Mouse (Mus musculus): Measurements from ENCODE around the gene Setd4. TPM values are rescaled to one million over a fixed set of nuclear protein-coding genes. Genes with fewer than 3 reads are reported as not detected.
"Not testable (repeated sequence)": the region's sequence is repeated elsewhere in the genome, so short reads cannot be mapped to it uniquely, and the experiment has no call there.

The Setd4 gene
- polyA plus RNA-seq (2016; fragmentation: Nextera tagmentation; extraction: Ambion mirVana): 11.4 and 14.3 TPM in 2 replicates

DNA sequence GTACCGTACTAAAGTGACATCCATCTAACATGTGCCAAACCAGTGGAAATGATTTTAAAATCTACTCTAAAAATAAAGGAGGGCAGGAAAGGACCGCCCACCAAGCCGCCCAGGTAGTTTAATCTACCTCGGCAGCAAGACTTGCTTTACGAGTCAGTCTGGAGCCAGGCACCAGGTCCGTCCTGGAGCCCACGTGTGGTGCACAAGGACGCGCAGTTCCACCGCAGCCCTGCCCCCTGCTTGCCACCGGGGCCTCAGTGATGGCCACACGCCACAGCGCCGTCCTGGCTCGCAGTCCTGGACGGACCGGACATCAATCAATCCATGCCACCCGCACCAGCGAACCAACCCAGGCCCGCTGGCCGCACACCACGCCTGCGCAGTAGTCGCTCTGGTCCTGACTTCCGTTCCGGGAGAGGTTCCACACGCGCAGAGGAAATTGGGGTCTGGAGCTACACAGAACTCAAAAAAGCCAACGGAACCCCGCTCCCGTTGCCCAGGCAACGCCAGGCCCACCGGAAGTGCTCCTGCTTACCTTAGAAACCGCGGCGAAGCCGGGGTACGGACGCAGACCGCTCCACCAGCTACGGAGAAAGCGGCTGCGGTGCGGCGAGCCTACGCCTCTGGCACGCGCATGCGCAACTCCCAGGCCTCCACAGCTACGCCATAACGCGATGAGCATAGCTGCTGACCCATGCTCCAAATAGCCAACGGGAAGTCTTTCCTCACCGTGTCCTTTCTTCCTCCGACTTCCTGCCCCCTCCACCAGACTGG lies at the start of gene Setd4:
Gene Setd4, minus strand, starts transcription at position 625 of the 774 bp plus-strand sequence.
- H3K27me3 ChIP-seq (ENCODE audit: insufficient read depth, poor library complexity, severe bottlenecking): no peaks in the 10 kb centered on the region
- 1% methylated on average over 55 of the region's 55 CpGs for WGBS
- DNase-seq (ENCODE audit: low spot score): peak; percentile 95

DNA sequence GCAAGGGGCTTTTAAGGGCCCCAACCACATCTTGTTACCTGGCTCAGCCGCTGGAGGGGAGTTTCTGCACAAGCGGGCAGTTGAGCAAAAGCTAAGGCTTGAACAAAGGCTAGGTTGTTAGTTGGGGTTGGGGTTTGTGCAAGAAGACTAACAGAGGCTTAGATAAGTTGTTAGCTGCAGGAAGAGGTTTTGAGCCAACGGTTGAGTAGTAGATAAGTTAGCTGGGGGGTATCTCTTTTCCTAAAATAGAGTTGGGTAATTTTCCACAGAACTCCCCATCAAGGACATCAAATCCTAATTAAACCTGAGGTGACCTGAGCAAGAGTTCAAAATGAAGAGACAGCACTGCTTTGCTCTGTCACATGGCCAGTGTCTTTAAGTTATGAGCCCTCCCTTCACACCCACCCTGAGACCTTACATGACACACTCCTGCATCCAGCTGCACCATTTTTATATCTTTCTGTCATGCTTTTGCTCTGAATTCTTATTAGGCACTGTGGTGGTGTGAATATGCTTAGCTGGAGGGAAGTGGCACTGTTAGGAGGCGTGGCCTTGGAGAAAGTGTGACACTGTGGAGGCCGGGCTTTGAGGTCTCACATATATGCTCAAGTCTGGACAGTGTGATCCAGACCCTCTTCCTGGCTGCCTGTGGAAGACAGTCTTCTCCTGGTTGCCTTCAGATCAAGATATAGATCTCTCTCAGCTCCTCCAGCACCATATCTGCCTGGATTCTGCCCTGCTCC lies 44.7 kb upstream of the Setd4 start:
- Histone ChIP-seq H3K9me3 (no peaks in the 10 kb centered on the region), H3K27me3 (ENCODE audit: insufficient read depth, poor library complexity, severe bottlenecking) (no peaks in the 10 kb centered on the region), H3K27ac (no peak overlapping the region), H3K4me1 (replicated peaks) (no peaks in the 10 kb centered on the region), H3K36me3 (no peaks in the 10 kb centered on the region), H3K4me3 (no peak overlapping the region)
- 90% methylated on average over 5 of the region's 5 CpGs for WGBS
- no peak for DNase-seq (ENCODE audit: low spot score)

More for the DNA sequence above, at the start of gene Setd4:
- Histone ChIP-seq H3K9me3 (no peaks in the 10 kb centered on the region), H3K36me3 (peaks cover 6% of the 10 kb centered on the region), H3K27ac (peak within 1 kb of the TSS; percentile 95), H3K4me1 (replicated peaks) (peaks cover 40% of the 10 kb centered on the region), H3K4me3 (peak within 1 kb of the TSS; percentile 69)

DNA sequence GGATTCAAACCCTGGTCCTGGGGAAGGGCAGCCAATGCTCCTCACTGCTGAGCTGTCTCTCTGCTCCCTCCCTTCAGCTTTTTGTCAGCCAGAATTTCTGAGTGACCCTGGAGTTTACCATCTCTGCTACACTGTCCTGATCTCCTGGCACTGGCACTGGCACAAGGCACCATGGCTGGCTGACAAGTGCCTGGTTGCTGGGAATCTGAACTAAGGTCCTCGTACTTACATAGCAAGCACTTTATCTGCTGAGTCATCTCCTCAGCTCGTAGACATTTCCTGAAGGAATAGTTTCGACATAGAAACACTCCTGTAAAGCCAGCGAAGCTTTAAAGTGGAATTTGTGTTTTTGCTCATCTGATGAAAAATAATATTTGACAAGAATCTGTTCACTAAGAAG lies 40.1 kb upstream of the Setd4 start:
- no peak for DNase-seq (ENCODE audit: low spot score)
- no peaks in the 10 kb centered on the region for H3K4me1 ChIP-seq (replicated peaks)
- no peaks in the 10 kb centered on the region for H3K9me3 ChIP-seq
- H3K36me3 ChIP-seq: no peaks in the 10 kb centered on the region
- no peaks in the 10 kb centered on the region for H3K27me3 ChIP-seq (ENCODE audit: insufficient read depth, poor library complexity, severe bottlenecking)
- 73% methylated on average over 4 of the region's 4 CpGs for WGBS
- H3K27ac ChIP-seq: no peak overlapping the region
- no peak overlapping the region for H3K4me3 ChIP-seq

DNA sequence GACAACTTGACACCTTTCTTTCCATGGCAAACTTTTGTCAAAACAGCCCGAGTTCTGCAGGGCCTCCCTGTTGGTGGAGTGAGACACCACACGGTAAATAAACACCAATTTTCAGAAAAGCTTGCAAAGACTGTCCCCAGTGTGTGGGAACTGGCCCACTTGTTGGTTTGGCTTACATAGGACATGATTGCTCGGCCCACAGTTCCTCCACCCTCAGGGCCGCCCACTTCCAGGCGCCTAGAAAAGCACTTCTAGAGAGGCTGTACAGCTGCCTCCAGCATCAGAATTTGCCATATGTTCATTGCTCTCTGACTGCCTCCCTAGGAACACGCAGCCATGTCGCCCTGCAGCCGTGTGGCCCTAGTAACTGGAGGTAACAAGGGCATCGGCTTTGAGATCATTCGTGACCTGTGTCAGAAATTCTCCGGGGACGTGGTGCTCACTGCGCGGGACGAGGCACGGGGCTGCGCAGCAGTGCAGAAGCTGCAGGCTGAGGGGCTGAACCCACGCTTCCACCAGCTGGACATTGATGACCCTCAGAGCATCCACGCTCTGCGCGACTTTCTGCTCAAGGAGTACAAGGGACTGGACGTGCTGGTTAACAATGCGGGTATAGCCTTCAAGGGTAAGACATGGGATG lies 24.0 kb upstream of the Setd4 start, which contains the start of gene Gm5678:
Gene Gm5678, plus strand, starts transcription at position 337 of the 640 bp plus-strand sequence.
- Histone ChIP-seq H3K27me3 (ENCODE audit: insufficient read depth, poor library complexity, severe bottlenecking) (no peaks in the 10 kb centered on the region), H3K9me3 (no peaks in the 10 kb centered on the region), H3K4me3 (no peak within 1 kb of the TSS), H3K27ac (no peak within 1 kb of the TSS), H3K4me1 (replicated peaks) (no peaks in the 10 kb centered on the region), H3K36me3 (no peaks in the 10 kb centered on the region)
- no peak for DNase-seq (ENCODE audit: low spot score)
- WGBS: 81% methylated on average over 23 of the region's 23 CpGs

DNA sequence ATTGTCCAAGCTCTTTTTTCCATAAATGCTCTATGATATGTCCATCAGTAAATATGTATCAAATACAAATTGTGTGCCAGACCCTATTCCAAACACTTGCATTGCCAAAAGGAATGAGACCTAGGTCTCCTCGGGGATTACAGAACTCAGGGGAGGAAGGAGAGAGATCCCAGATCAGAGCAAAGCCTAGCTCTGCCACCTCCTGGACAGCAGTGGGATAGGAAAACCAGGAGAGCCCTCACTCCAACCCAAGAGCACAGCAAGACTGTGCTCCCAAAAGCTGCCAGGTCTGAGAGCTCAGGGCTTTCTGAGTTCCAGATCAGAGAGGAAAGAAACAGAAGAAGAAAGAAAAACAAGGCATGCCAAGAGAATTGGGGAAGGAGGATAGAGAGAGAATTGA lies 22.9 kb upstream of the Setd4 start:
- no peak for DNase-seq (ENCODE audit: low spot score)
- no peak overlapping the region for H3K4me3 ChIP-seq

DNA sequence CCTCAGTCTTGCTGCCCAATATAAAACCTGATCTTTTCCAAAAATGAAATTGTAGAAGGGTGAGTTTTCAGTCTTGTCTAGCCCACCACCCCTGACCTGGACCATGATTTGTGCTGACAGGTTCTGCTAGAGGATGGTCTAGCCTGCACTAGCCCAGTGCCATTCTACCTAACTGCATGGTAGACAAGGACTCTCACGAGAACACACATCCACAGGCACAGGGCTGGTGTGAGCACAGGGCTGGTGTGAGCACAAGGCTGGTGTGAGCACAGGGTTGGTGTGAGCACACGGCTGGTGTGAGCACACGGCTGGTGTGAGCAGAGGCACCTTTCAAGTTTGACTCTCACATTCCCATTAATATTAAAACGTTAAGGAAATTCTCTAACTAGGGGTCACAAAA lies 20.8 kb upstream of the Setd4 start:
- H3K36me3 ChIP-seq: no peaks in the 10 kb centered on the region
- H3K4me3 ChIP-seq: no peak overlapping the region
- no peak for DNase-seq (ENCODE audit: low spot score)
- no peaks in the 10 kb centered on the region for H3K27me3 ChIP-seq (ENCODE audit: insufficient read depth, poor library complexity, severe bottlenecking)
- no peaks in the 10 kb centered on the region for H3K4me1 ChIP-seq (replicated peaks)
- H3K27ac ChIP-seq: no peak overlapping the region
- H3K9me3 ChIP-seq: no peaks in the 10 kb centered on the region
- WGBS: 79% methylated on average over 4 of the region's 4 CpGs

More for the DNA sequence above, 22.9 kb upstream of the Setd4 start:
- H3K27me3 ChIP-seq (ENCODE audit: insufficient read depth, poor library complexity, severe bottlenecking): no peaks in the 10 kb centered on the region
- H3K9me3 ChIP-seq: no peaks in the 10 kb centered on the region
- H3K4me1 ChIP-seq (replicated peaks): no peaks in the 10 kb centered on the region
- H3K27ac ChIP-seq: no peak overlapping the region
- H3K36me3 ChIP-seq: no peaks in the 10 kb centered on the region
- 30% methylated on average over 1 of the region's 1 CpGs for WGBS

DNA sequence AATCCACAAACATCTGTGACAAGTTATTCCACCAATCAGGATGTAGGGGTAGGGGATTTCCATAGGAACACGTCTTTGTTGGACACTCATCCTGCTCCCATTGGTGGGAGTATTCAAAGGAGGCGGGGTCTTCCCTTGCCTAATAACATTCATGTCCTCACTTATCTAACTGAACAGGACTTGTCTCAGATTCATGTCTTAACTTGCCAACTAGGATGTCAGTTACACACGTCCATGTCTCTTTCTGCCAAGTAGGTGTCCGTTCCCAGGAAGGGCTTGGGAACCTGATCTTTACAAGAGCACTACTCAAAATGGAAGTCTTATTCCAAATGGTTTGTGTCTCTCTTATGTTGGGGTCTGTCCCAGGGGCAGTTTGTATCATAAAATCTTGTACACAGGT lies 19.9 kb upstream of the Setd4 start:
- not testable (repeated sequence) for H3K4me1 ChIP-seq (replicated peaks); H3K9me3 ChIP-seq; H3K36me3 ChIP-seq; H3K27me3 ChIP-seq (ENCODE audit: insufficient read depth, poor library complexity, severe bottlenecking); DNase-seq (ENCODE audit: low spot score); H3K4me3 ChIP-seq; H3K27ac ChIP-seq
- WGBS: 91% methylated on average over 4 of the region's 4 CpGs

DNA sequence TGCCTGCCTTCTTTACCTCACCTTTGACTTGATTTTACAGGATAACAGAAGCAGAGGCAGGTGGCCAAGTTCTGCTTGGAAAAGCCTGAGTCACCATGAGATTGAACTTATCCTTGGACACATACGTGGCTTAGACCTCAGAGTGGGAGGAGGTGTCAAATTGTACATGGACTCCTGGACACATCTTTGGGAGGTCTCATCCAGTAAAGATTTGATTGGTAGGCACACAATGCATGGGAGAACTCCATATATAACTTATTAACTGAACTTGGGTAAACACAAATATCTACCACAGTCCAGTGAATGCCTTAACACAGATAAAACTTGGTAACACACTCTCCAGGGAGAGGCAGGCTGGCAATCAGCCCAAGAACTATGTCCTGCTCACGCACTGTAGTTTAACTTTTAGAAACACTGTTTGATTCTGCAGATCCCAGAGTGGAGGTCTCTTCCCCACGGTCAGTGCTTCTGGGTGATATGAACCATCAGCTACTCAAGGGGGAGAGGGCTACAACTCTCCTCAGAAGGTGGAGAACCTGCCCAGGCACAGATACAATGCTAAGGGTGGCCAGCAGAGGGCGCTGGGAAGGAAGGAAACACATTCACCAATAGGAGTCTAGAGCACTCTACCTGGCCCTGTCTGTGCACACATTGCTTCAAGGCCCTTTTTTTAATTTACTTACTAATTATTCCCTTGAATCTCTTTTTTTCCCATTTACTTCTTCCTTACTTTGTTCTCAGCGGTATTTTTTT lies 11.4 kb upstream of the Setd4 start:
- no peak overlapping the region for H3K4me3 ChIP-seq
- DNase-seq (ENCODE audit: low spot score): peak; percentile 63
- no peaks in the 10 kb centered on the region for H3K4me1 ChIP-seq (replicated peaks)
- H3K27ac ChIP-seq: no peak overlapping the region
- 45% methylated on average over 5 of the region's 5 CpGs for WGBS
- H3K36me3 ChIP-seq: peaks cover 20% of the 10 kb centered on the region
- H3K27me3 ChIP-seq (ENCODE audit: insufficient read depth, poor library complexity, severe bottlenecking): no peaks in the 10 kb centered on the region
- H3K9me3 ChIP-seq: no peaks in the 10 kb centered on the region

DNA sequence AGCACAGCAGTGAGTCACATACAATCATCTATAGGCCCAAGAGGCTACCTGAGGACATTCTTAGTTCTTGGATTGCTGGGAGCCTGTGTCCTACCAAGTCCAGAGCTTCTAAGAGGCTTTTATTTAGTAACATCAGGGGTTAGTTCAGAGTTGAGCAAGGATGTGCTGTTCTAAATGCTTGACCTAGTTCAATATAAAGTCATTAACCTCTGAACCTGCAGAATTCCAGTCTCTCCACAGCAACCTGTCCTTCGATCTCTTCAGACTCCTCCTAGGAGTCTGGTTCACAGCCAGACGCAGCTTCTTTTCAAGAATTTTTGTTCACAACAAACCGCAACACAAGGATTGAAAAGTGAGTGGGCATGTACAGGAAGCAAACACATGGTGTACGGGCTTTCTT lies 7.1 kb upstream of the Setd4 start:
- 94% methylated on average over 4 of the region's 4 CpGs for WGBS
- H3K4me1 ChIP-seq (replicated peaks): peaks cover 22% of the 10 kb centered on the region

DNA sequence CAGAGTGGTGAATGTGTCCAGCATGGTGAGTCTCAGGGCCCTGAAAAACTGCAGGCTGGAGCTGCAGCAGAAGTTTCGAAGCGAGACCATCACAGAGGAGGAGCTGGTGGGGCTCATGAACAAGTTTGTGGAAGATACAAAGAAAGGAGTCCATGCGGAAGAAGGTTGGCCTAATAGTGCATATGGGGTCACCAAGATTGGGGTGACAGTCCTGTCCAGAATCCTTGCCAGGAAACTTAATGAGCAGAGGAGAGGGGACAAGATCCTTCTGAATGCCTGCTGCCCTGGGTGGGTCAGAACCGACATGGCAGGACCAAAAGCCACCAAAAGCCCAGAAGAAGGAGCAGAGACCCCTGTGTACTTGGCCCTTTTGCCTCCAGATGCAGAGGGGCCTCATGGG lies 5.9 kb upstream of the Setd4 start:
- no peaks in the 10 kb centered on the region for H3K9me3 ChIP-seq
- DNase-seq (ENCODE audit: low spot score): no peak
- H3K4me1 ChIP-seq (replicated peaks): peaks cover 29% of the 10 kb centered on the region
- H3K4me3 ChIP-seq: no peak overlapping the region
- peaks cover 32% of the 10 kb centered on the region for H3K36me3 ChIP-seq
- no peak overlapping the region for H3K27ac ChIP-seq
- 93% methylated on average over 4 of the region's 4 CpGs for WGBS
- H3K27me3 ChIP-seq (ENCODE audit: insufficient read depth, poor library complexity, severe bottlenecking): no peaks in the 10 kb centered on the region

More for the DNA sequence above, 7.1 kb upstream of the Setd4 start:
- Histone ChIP-seq H3K27ac (no peak overlapping the region), H3K4me3 (no peak overlapping the region), H3K36me3 (peaks cover 32% of the 10 kb centered on the region), H3K27me3 (ENCODE audit: insufficient read depth, poor library complexity, severe bottlenecking) (no peaks in the 10 kb centered on the region), H3K9me3 (no peaks in the 10 kb centered on the region)
- no peak for DNase-seq (ENCODE audit: low spot score)

DNA sequence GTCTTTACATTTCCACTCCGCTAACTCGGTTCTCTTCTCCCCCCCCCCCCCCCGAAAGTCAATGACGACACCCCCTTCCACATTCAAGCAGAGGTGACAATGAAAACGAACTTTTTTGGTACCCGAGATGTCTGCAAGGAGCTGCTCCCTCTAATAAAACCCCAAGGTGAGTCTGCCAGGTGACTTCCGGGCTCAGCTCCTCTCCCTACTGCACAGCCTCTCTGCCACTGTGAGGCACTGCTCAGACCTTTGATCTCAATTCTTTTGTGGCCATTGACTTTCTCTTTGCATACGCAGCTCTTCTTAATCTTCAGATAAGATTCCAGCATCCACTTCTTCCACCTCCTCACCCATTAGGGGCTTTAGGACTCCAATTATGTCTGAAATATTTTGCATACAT lies 4.9 kb upstream of the Setd4 start:
- 75% methylated on average over 8 of the region's 8 CpGs for whole genome bisulfite sequencing
- no peak for DNase-seq (ENCODE audit: low spot score)

DNA sequence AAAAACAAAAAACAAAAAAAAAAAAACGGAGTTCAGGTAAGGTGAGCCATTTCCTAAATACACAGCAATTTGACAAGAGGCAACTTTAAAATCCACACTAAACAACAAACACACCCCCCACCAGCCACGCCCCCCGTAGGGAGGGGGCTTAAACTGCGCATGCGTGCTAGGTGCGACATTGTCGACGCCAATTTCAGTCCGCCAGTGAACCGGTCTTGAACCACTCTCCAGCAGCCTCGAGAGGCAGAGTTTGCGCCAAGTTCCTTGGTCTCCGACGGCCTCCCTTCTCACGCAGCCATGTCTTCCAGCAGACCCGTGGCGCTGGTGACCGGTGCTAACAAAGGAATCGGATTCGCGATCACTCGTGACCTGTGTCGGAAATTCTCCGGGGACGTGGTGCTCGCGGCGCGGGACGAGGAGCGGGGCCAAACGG lies 3.8 kb upstream of the Setd4 start:
- peaks cover 47% of the 10 kb centered on the region for H3K4me1 ChIP-seq (replicated peaks)
- H3K36me3 ChIP-seq: peaks cover 32% of the 10 kb centered on the region
- DNase-seq (ENCODE audit: low spot score): peak; percentile 82
- no peaks in the 10 kb centered on the region for H3K9me3 ChIP-seq
- H3K4me3 ChIP-seq: peak overlapping the region; percentile 67
- WGBS: under 1% methylated on average over 32 of the region's 32 CpGs
- H3K27ac ChIP-seq: peak overlapping the region; percentile 85
- H3K27me3 ChIP-seq (ENCODE audit: insufficient read depth, poor library complexity, severe bottlenecking): no peaks in the 10 kb centered on the region

More for the DNA sequence above, 4.9 kb upstream of the Setd4 start:
- Histone ChIP-seq H3K36me3 (peaks cover 32% of the 10 kb centered on the region), H3K9me3 (no peaks in the 10 kb centered on the region), H3K27ac (no peak overlapping the region), H3K4me3 (peak overlapping the region; percentile 67), H3K27me3 (ENCODE audit: insufficient read depth, poor library complexity, severe bottlenecking) (no peaks in the 10 kb centered on the region), H3K4me1 (replicated peaks) (peaks cover 39% of the 10 kb centered on the region)
